Mouse (Mus musculus) ES-Bruce4 (cell line): ENCODE measurements around the gene Zfp940.

Source experiments
- CTCF ChIP-seq: IDR thresholded peaks from one replicate; pipeline ENCODE4 v1.8.1; 2011; ENCODE audit warnings: low read depth, low read length
- POLR2A ChIP-seq: IDR thresholded peaks from one replicate; pipeline ENCODE4 v1.8.1; 2011; ENCODE audit warnings: low read length; ENCODE audit not compliant: insufficient read depth

GRCm38 (mm10) chr7:29898351-29898750 is 44.9 kb upstream of the Zfp940 start:
- TF ChIP-seq POLR2A: no peak
- TF ChIP-seq CTCF: no peak
